Mouse (Mus musculus) ES-E14 (cell line): ENCODE measurements at regions not wholly inside any gene's neighbourhood (a gene's known extent, or its start where the extent isn't known, plus 50 kb on each side); places are given as distances from the start of the nearest gene placed in this dataset.

Experiments
- DNase-seq: peaks from one replicate; pipeline ENCODE4 v3.0.0-alpha.2; 2013; ENCODE audit warnings: low read depth, low spot score
- H3K27ac ChIP-seq: 2 replicates; pipeline ENCODE4 v1.5.1; 2012; ENCODE audit warnings: low read depth, mild to moderate bottlenecking, low read length, moderate library complexity, mixed read lengths; ENCODE audit not compliant: poor library complexity, insufficient read depth, severe bottlenecking
- H3K36me3 ChIP-seq: 2 replicates; pipeline ENCODE4 v1.6.1; 2012; ENCODE audit warnings: mild to moderate bottlenecking, low read length, moderate library complexity, mixed read lengths; ENCODE audit not compliant: control insufficient read depth, poor library complexity, insufficient read depth, severe bottlenecking
- H3K4me1 ChIP-seq, 2 experiments: fragments of 150-350 bp in 1 of 2; sonication (generic) in 1 of 2; 2 replicates each; pipeline ENCODE4 v1.6.1; 2012; ENCODE audit warnings: low read length in 2 of 2, mild to moderate bottlenecking in 1 of 2, mixed read lengths in 1 of 2; ENCODE audit not compliant: control insufficient read depth in 2 of 2, insufficient read depth in 2 of 2, poor library complexity in 1 of 2
- H3K4me3 ChIP-seq, 2 experiments: fragments of 150-350 bp in 1 of 2; sonication (generic) in 1 of 2; 2 replicates each; pipeline ENCODE4 v1.5.1; 2012; ENCODE audit warnings: low read length in 2 of 2, low read depth in 1 of 2, mild to moderate bottlenecking in 1 of 2, mixed read lengths in 1 of 2; ENCODE audit not compliant: insufficient read depth in 1 of 2, poor library complexity in 1 of 2, severe bottlenecking in 1 of 2
- H3K9ac ChIP-seq: 2 replicates; pipeline ENCODE4 v1.6.1; 2012; ENCODE audit warnings: low read depth, mild to moderate bottlenecking, low read length, mixed read lengths; ENCODE audit not compliant: poor library complexity, insufficient read depth, severe bottlenecking
- H3K9me3 ChIP-seq: fragments of 150-350 bp; sonication (generic); 2 replicates; pipeline ENCODE4 v1.6.1; 2012; ENCODE audit warnings: low read depth, mild to moderate bottlenecking, low read length; ENCODE audit not compliant: control insufficient read depth, insufficient read depth
- CHD2 ChIP-seq: IDR thresholded peaks from 2 replicates; pipeline ENCODE4 v1.6.1; 2014; ENCODE audit warnings: mild to moderate bottlenecking, low read depth, low read length, inconsistent platforms
- HCFC1 ChIP-seq: IDR thresholded peaks from 2 replicates; pipeline ENCODE4 v1.6.1; 2012; ENCODE audit warnings: low read length, inconsistent platforms, borderline replicate concordance; ENCODE audit not compliant: insufficient read depth
- MAFK ChIP-seq: IDR thresholded peaks from 2 replicates; pipeline ENCODE4 v1.6.1; 2014; ENCODE audit warnings: mild to moderate bottlenecking, low read depth, low read length, inconsistent platforms; ENCODE audit not compliant: insufficient read depth
- ZC3H11A ChIP-seq: IDR thresholded peaks from 2 replicates; pipeline ENCODE4 v1.6.1; 2012; ENCODE audit warnings: low read depth, mild to moderate bottlenecking, inconsistent platforms, low read length, borderline replicate concordance
- ZNF384 ChIP-seq: IDR thresholded peaks from 2 replicates; pipeline ENCODE4 v1.6.1; 2012; ENCODE audit warnings: low read depth, low read length, inconsistent platforms
- in situ Hi-C, 2 experiments: fragments of 600-800 bp; cut with MboI; formaldehyde crosslinking; loops; one replicate each; pipeline ENCODE4 v1.15.1; 2025; ENCODE audit warnings: low sequenced_read_pairs in 2 of 2, inconsistent platforms in 1 of 2; ENCODE audit not compliant: unreplicated experiment in 2 of 2

DNA sequence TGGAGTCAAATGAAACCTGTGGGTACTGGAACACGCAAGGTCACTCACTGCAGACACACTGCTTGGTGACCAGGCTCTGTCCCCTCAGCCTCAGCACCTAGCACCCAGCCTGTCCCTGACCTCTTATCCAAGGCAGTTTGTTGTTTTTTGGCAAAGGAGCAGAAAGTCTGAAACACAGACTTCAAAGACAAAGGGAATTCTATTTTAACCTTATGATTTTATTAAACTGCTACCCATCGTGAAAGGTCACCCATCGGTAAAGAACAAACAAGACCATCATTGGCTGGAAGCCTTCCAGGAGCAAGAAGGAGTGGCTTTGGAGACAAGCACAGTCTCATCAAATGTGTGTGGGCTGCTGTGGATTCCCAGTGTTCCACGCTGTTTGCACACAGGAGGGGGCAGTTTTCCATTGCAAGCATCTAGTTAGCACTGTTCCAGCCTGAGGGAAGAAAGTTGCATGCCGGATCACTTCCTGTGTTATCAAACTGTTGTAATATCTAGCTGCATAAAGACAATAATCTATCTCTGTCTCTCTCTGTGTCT is 120.6 kb upstream of the Rpl34 start:
- in situ Hi-C loops = no loop called here
- DNase-seq = no peak
- Histone ChIP-seq H3K36me3 (no peaks in the 10 kb centered on the region), H3K4me1 (no peaks in the 10 kb centered on the region), H3K27ac (no peak overlapping the region), H3K9me3 (no peaks in the 10 kb centered on the region), H3K9ac (no peak overlapping the region), H3K4me3 (no peak overlapping the region)
- TF ChIP-seq ZNF384 = no peak
- no peak for TF ChIP-seq MAFK
- TF ChIP-seq CHD2 = no peak
- TF ChIP-seq ZC3H11A = no peak
- TF ChIP-seq HCFC1 = no peak

- no peak for DNase-seq
- H3K9ac ChIP-seq = no peak overlapping the region
- no peak overlapping the region for H3K4me3 ChIP-seq
- in situ Hi-C loops = no loop called here
- no peaks in the 10 kb centered on the region for H3K4me1 ChIP-seq
- no peaks in the 10 kb centered on the region for H3K9me3 ChIP-seq
- TF ChIP-seq ZNF384 (no peak), HCFC1 (no peak), CHD2 (no peak), ZC3H11A (no peak), MAFK (no peak)
- H3K36me3 ChIP-seq = no peaks in the 10 kb centered on the region
- no peak overlapping the region for H3K27ac ChIP-seq
Observed at GRCm38 (mm10) chr3:130841755-130842154, 111.6 kb upstream of the Rpl34 start.

DNA sequence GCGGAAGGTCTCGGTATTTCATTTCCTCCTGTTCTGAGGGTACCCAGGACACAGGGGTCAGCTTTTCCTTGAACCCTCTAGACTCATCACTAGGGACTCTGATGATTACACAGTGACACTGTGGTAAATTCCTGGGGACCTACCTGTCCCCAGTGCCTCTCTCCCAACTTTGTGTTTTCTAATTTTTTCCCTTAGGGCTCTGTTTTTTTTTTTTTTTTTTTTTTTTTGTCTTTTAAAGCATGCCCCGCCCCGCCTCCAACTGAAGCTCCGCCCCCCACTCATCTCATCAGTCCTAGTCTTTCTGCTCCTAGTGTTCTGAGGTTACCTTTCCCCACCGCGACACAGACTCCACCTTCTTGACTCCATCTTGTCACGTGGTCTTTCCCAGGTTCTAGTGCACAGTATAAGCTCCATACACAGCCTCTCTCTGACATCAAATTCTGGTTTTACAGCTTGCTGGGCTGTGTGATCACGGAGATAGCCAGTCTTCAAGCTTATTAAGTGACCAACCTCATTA is 109.8 kb upstream of the Rpl34 start:
- Histone ChIP-seq H3K27ac (no peak overlapping the region), H3K4me1 (no peaks in the 10 kb centered on the region), H3K9me3 (no peaks in the 10 kb centered on the region), H3K36me3 (no peaks in the 10 kb centered on the region), H3K9ac (no peak overlapping the region), H3K4me3 (no peak overlapping the region)
- TF ChIP-seq CHD2 (no peak), ZNF384 (peak; percentile 85), ZC3H11A (no peak)
- in situ Hi-C loops = no loop called here
- DNase-seq = peak; percentile 29

GRCm38 (mm10) chr3:130838626-130839422 is 108.6 kb upstream of the Rpl34 start:
- Histone ChIP-seq H3K4me1 (no peaks in the 10 kb centered on the region), H3K4me3 (peak overlapping the region; percentile 11 to 29; a peak in 1 of 4 replicates), H3K9me3 (no peaks in the 10 kb centered on the region), H3K9ac (no peak overlapping the region), H3K36me3 (no peaks in the 10 kb centered on the region), H3K27ac (no peak overlapping the region)
- in situ Hi-C loops = no loop called here
- DNase-seq = no peak
- TF ChIP-seq CHD2 (no peak), ZC3H11A (no peak), MAFK (no peak), HCFC1 (no peak), ZNF384 (no peak)

- Histone ChIP-seq H3K27ac (no peak overlapping the region), H3K4me3 (no peak overlapping the region), H3K9me3 (no peaks in the 10 kb centered on the region), H3K36me3 (no peaks in the 10 kb centered on the region), H3K9ac (no peak overlapping the region), H3K4me1 (no peaks in the 10 kb centered on the region)
- DNase-seq = no peak
- in situ Hi-C loops = no loop called here
- TF ChIP-seq ZC3H11A = no peak
- TF ChIP-seq MAFK = no peak
- no peak for TF ChIP-seq CHD2
- no peak for TF ChIP-seq ZNF384
- no peak for TF ChIP-seq HCFC1
Observed at GRCm38 (mm10) chr3:130833722-130834121, 103.5 kb upstream of the Rpl34 start.
